Mouse (Mus musculus): ENCODE results near the gene Bphl.

DNA sequence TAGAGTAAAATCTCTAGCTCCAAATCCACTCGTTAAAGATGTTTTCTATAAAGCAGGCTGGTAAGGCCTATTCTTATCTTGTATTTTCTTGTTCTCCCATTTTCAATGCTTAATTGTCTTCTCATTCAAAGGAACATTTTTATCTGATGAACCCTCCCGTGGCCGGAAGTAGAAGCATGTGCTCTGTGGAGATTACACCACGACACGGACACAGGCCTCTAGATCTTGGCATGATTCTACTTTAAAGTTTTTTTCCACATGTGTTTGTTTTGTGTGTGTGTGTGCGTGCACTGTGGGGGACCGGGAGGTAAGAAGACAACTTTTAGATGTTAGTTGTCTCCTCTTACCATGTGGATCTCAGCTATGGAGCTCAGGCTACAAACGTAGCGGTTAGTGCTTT lies 64.5 kb downstream of the Bphl start:
- no peak for TF ChIP-seq CTCF (IDR thresholded peaks at IDR 0.05; ENCODE audit: low read depth, low read length)
- no peak for TF ChIP-seq GATA1 (IDR thresholded peaks at IDR 0.05; ENCODE audit: borderline replicate concordance, low read length)
- no peak for TF ChIP-seq POLR2AphosphoS5 (IDR thresholded peaks at IDR 0.05; ENCODE audit: insufficient replicate concordance, low read depth, low read length)
- TF ChIP-seq TAL1 (conservative IDR thresholded peaks at IDR 0.05; ENCODE audit: low read depth, low read length), result peak; percentile 34; the same call in 1 of the 2 replicates
